Mouse (Mus musculus) heart, embryonic 11.5 days (tissue): ENCODE measurements at regions not wholly inside any gene's neighbourhood (a gene's known extent, or its start where the extent isn't known, plus 50 kb on each side); places are given as distances from the start of the nearest gene placed in this dataset.

Source experiments
- ATAC-seq: fragments of 200-750 bp; cut with Nextera tagmentation; replicated peaks from 2 replicates; pipeline ENCODE4 v1.8.0; 2017; ENCODE audit warnings: moderate library complexity; ENCODE audit not compliant: insufficient number of reproducible peaks, low FRiP score, low TSS enrichment
- H3K27ac ChIP-seq: fragments of 300-500 bp; sonication (generic); 2 replicates; pipeline ENCODE4 v1.5.1; 2014; ENCODE audit warnings: mild to moderate bottlenecking, low read depth, low read length
- H3K27me3 ChIP-seq: fragments of 300-500 bp; sonication (generic); 2 replicates; pipeline ENCODE4 v1.6.1; 2014; ENCODE audit warnings: mild to moderate bottlenecking, low read length, mixed read lengths; ENCODE audit not compliant: control insufficient read depth, insufficient read depth
- H3K36me3 ChIP-seq: fragments of 300-500 bp; sonication (generic); 2 replicates; pipeline ENCODE4 v1.6.1; 2014; ENCODE audit warnings: mild to moderate bottlenecking, low read length, moderate library complexity, mixed read lengths; ENCODE audit not compliant: control insufficient read depth, insufficient read depth
- H3K4me1 ChIP-seq: fragments of 300-500 bp; sonication (generic); 2 replicates; pipeline ENCODE4 v1.6.1; 2014; ENCODE audit warnings: low read length; ENCODE audit not compliant: control insufficient read depth, insufficient read depth
- H3K4me2 ChIP-seq: fragments of 300-500 bp; sonication (generic); 2 replicates; pipeline ENCODE4 v1.6.1; 2014; ENCODE audit warnings: mild to moderate bottlenecking, moderate library complexity
- H3K4me3 ChIP-seq: fragments of 300-500 bp; sonication (generic); 2 replicates; pipeline ENCODE4 v1.5.1; 2014; ENCODE audit warnings: low read depth, low read length
- H3K9ac ChIP-seq: fragments of 300-500 bp; sonication (generic); 2 replicates; pipeline ENCODE4 v1.6.1; 2014; ENCODE audit warnings: mild to moderate bottlenecking, low read depth, low read length, moderate library complexity
- H3K9me3 ChIP-seq: fragments of 300-500 bp; sonication (generic); replicated peaks from 2 replicates; pipeline ENCODE4 v1.6.1; 2016; ENCODE audit warnings: low read length; ENCODE audit not compliant: control insufficient read depth
- WGBS: fragments of 180-500 bp; shearing (Covaris S2); extraction: QIAGEN DNeasy Blood & Tissue Kit; methylation state at CpG from one replicate; pipeline ENCODE4 v1.1.7; 2014; ENCODE audit not compliant: insufficient replicate concordance; 5-methylcytosine and 5-hydroxymethylcytosine counted together

DNA sequence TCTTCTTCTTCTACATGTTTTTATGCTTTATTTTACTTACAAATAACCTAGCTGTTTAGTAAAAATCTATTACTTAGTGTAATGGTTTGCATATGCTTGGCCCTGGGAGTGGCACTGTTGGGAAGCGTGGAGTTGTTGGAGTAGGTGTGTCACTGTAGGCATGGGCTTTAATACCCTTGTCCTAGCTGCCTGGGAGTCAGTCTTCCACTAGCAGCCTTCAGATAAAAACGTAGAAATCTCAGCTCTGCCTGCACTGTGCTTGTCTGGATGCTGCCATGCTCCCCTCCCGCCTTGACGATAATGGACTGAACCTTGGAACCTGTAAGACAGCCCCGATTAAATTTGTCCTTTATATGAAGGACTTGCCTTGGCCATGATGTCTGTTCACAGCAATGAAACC lies 60.4 kb upstream of the Jade1 start:
- Histone ChIP-seq H3K27ac (no peak overlapping the region), H3K4me1 (0 out of 2 replicates have a peak, but pooled peaks cover 2% of the 10 kb centered on the region), H3K9me3 (no peaks in the 10 kb centered on the region), H3K36me3 (no peaks in the 10 kb centered on the region), H3K4me3 (no peak overlapping the region), H3K27me3 (no peaks in the 10 kb centered on the region), H3K4me2 (no peak overlapping the region), H3K9ac (no peak overlapping the region)
- ATAC-seq = no peak
- 78% methylated on average over 5 of the region's 5 CpGs for WGBS

DNA sequence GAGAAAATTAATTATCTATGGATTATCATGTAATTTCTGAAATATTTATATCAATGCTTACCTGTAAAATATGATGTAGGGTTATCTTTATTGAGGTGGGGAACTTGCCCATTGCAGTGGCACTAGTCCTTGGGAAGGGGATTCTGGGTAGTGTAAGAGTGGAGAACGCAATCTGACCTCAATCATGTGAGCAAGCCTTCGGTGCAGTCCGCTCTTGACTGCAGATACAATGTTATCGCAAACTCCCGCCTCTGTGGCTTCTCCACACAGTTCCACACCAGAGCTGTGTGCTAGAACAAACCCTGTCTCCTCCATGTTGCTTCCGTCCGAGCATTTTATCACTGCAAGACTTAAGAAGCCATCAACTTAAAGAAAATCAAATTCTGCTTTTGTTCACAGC lies 62.1 kb upstream of the Jade1 start:
- no peak overlapping the region for H3K4me2 ChIP-seq
- no peak overlapping the region for H3K9ac ChIP-seq
- no peaks in the 10 kb centered on the region for H3K36me3 ChIP-seq
- 86% methylated on average over 7 of the region's 7 CpGs for WGBS
- H3K27ac ChIP-seq = no peak overlapping the region
- no peak for ATAC-seq
- no peaks in the 10 kb centered on the region for H3K27me3 ChIP-seq
- H3K9me3 ChIP-seq = no peaks in the 10 kb centered on the region
- 0 out of 2 replicates have a peak, but pooled peaks cover 5% of the 10 kb centered on the region for H3K4me1 ChIP-seq
- H3K4me3 ChIP-seq = no peak overlapping the region

DNA sequence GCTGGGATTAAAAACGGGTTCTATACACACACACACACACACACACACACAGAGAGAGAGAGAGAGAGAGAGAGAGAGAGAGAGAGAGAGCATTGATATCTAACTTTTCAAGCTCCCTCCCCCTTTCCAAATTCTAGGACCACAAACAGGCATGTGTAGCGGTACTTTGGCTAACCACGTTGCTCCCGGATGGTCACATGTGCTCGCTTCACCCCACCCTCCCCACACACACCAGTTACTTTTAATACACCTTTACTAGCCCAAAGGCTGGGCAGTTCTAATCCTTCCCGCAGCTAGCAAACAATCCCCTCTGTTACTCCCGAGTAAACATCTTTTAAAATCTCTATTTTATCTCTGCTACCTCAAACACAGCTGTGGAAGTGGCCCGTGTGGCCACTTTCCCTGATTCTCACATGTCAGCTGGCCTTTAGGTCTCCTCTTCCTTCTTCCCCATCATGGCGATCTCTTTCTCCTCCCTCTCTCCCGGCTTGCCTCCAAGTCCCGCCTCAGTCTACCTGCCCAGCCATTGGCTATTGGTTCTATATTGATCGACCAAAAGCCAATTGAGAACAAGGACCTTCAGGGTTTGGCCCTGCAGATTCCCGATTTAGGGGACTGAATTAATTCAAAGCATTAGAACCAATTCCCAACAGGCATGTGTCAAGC lies 62.7 kb upstream of the Jade1 start:
- Histone ChIP-seq H3K27ac (no peak overlapping the region), H3K9me3 (no peaks in the 10 kb centered on the region), H3K4me3 (no peak overlapping the region), H3K36me3 (no peaks in the 10 kb centered on the region), H3K27me3 (no peaks in the 10 kb centered on the region), H3K4me1 (0 out of 2 replicates have a peak, but pooled peaks cover 5% of the 10 kb centered on the region), H3K9ac (no peak overlapping the region), H3K4me2 (no peak overlapping the region)
- 82% methylated on average over 13 of the region's 13 CpGs for WGBS
- ATAC-seq = no peak

DNA sequence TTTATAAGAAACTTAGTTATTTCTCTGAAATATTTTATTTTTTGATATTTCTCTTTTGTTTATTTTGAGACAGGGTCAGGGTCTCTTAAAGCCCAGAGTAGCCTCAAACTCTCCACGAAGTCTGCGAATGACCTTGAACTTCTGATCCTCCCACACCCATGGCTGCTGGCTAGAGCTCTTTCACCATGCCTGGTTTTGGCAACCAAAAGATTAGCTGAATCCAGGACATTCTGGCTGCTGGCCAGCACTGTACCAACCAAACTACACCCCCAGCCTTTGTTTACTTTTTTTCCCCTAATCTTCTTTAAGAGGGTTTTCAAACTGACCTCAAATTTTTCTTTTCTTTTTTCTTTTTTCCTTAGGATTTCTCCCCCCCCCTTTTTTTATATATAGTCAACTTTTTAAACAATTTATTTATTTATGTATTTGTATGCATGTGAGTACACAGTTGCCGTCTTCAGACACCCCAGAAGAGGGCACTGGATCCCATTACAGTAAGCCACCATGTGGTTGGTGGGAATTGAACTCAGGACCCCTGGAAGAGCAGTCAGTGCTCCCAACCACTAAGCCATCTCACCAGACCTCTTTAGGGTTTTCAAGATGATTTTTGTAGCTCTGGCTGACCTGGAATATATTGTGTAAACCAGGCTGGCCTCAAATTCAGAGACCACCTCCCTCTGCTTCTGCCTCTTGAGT lies 63.4 kb upstream of the Jade1 start:
- H3K27ac ChIP-seq = no peak overlapping the region
- H3K36me3 ChIP-seq = no peaks in the 10 kb centered on the region
- H3K4me2 ChIP-seq = no peak overlapping the region
- no peaks in the 10 kb centered on the region for H3K27me3 ChIP-seq
- H3K9me3 ChIP-seq = no peaks in the 10 kb centered on the region
- H3K4me3 ChIP-seq = no peak overlapping the region
- 83% methylated on average over 3 of the region's 3 CpGs for WGBS
- no peak for ATAC-seq
- H3K9ac ChIP-seq = no peak overlapping the region
- 0 out of 2 replicates have a peak, but pooled peaks cover 5% of the 10 kb centered on the region for H3K4me1 ChIP-seq

DNA sequence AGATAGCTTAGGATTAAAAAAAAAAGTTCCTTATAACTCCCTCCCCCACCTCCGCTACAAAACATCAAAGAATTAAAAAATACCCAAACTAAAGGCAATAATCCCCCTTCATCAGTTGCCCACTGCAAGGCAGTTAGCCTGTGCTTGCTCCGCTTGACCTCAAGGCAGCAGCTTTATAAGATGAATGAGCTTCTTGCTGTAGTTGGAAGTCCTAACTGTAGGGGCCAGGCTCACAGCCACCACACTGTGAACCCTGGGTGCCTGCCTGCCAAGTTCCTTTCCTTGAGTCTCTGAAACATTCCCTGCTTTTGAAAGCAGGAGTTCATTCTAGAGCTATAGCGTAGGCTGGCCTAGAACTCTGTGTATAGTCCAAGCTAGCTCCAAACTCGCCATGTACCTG lies 64.3 kb upstream of the Jade1 start:
- no peak overlapping the region for H3K4me2 ChIP-seq
- H3K36me3 ChIP-seq = no peaks in the 10 kb centered on the region
- H3K27ac ChIP-seq = no peak overlapping the region
- ATAC-seq = no peak
- no peaks in the 10 kb centered on the region for H3K27me3 ChIP-seq
- 0 out of 2 replicates have a peak, but pooled peaks cover 5% of the 10 kb centered on the region for H3K4me1 ChIP-seq
- H3K9ac ChIP-seq = no peak overlapping the region
- no peak overlapping the region for H3K4me3 ChIP-seq
- 85% methylated on average over 4 of the region's 4 CpGs for WGBS
- no peaks in the 10 kb centered on the region for H3K9me3 ChIP-seq

DNA sequence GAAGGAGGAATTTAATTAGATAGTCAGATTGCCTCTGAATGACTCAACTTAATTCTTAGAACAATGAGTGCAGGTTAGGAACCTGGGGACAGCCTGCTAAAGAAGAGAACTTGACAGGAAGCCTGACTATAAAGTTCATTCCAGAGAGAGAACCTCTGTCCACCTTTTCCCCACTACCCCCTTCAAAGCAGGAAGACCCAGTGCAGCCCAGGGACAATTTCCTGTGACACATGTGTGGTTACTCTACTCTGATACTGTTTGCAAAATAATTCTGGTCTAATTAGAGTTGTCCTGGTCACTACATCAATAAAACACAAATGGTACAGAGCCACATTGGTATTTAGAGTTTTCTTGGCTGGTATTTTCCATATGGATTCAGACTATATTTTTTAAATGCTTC lies 65.5 kb upstream of the Jade1 start:
- Histone ChIP-seq H3K9me3 (no peaks in the 10 kb centered on the region), H3K4me2 (no peak overlapping the region), H3K9ac (no peak overlapping the region), H3K27ac (no peak overlapping the region), H3K4me3 (no peak overlapping the region), H3K27me3 (no peaks in the 10 kb centered on the region), H3K4me1 (0 out of 2 replicates have a peak, but pooled peaks cover 5% of the 10 kb centered on the region), H3K36me3 (no peaks in the 10 kb centered on the region)
- ATAC-seq = no peak

DNA sequence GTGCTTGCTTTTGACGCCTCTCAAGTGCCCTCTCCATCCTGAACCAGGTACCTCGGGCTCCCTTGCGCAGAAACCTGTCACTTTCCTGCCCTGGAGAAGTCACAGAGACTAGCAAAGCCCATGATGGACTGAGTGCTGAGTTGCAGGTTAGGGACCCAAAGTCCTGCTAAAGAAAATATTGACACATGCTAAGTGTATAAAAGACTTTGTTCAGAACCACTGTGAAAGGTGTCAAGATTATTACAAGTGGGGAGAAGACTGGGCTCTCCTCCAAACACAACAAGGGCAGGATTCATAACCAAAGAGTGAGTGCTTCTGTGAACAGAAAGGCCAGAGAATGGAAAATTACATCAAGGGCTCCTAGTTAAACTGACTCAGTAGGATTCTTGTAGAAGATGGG lies 66.0 kb upstream of the Jade1 start:
- Histone ChIP-seq H3K4me2 (no peak overlapping the region), H3K27ac (no peak overlapping the region), H3K9me3 (no peaks in the 10 kb centered on the region), H3K9ac (no peak overlapping the region), H3K36me3 (no peaks in the 10 kb centered on the region), H3K4me1 (0 out of 2 replicates have a peak, but pooled peaks cover 5% of the 10 kb centered on the region), H3K4me3 (no peak overlapping the region), H3K27me3 (no peaks in the 10 kb centered on the region)
- WGBS = 39% methylated on average over 3 of the region's 3 CpGs
- 0 out of 2 replicates have a peak, but pooled peaks have one; percentile 22 for ATAC-seq

DNA sequence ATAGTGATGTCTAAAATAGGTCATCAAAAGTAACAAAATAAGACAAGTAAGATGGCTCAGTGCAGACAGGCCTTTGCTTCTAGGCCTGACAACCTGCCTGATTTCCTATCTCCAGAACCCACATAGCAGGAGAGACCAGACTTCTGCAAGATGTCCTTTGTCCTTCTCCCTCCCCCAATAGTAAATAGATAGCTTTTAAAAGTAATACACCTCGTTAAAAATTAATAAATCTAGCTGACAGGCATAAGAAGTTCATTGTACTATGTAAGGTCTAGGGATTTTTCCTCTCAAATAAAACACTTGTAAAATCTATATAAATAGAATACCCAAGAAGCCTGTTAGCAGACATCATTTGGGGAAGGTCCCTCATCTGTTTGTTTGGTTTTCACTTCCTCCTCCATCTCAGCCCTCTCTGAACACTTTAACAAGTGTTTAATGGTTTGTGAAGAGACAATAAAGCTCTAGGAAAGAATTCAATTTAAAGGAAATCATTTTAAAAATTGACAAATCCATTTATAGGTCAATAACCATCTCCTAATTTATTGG lies 67.2 kb upstream of the Jade1 start:
- Histone ChIP-seq H3K9me3 (no peaks in the 10 kb centered on the region), H3K27me3 (no peaks in the 10 kb centered on the region), H3K4me3 (no peak overlapping the region), H3K9ac (no peak overlapping the region), H3K4me1 (0 out of 2 replicates have a peak, but pooled peaks cover 5% of the 10 kb centered on the region), H3K27ac (no peak overlapping the region), H3K36me3 (no peaks in the 10 kb centered on the region), H3K4me2 (no peak overlapping the region)
- 41% methylated on average over 1 of the region's 1 CpGs for WGBS
- ATAC-seq = no peak
